Mouse (Mus musculus): ENCODE data around the gene Nts. TPM values are rescaled to one million over a fixed set of nuclear protein-coding genes. Genes with fewer than 3 reads are reported as not detected.
A peak's percentile ranks its signal among the peaks of the same experiment; 100 is the strongest.
"Not testable (repeated sequence)": the region's sequence is repeated elsewhere in the genome, so short reads cannot be mapped to it uniquely, and the experiment has no call there.

Nts gene
- total RNA-seq (2021): under 1 TPM; 0.42 to 0.55 TPM
- long read RNA-seq, experiment 1, partial matches to known transcripts: 0 of 1 reads
- long read RNA-seq, experiment 1, other reads (novel, unspliced or antisense): 1 of 1 reads
- long read RNA-seq, experiment 2: 0 reads

DNA sequence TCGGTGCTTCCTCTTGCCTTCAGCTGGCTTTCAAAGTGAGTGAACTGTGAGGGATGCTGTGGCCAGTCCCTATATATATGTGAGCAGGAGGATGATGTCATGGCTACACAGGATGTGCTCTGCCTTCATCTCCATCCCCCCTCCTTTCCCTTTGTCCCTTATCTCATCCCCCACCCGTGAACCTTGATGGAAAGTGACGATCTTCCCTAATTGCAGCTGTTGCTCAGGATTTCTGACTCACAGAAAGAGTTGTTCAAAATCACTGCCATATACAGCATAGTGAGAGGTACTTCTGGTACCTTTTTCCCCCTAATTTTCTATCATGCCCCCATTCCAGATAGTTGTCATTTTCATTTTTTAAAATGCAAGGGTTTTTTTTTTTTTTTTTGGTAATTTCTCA lies at the start of gene Nts:
Gene Nts, minus strand, starts transcription at position 101 of the 400 bp plus-strand sequence.
- DNase-seq: no peak

DNA sequence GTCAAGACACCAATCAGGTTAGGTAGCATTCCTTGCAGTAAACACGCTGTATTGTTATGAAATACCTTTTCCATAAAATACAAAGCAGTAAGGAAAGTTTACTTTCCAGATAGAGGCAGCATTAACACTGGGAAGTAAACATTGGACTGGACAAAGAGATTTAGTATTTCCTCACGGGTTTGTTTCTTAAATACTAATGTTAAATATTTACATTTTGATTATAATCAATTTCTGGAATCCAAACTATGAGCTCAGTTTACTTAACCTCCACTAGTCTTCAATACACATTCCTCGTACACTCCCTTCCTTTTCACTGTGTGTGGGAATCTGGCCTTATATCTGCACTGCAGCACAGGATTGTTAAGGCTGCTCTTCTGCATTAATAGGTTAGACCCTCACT lies 37.6 kb upstream of the Nts start:
- DNase-seq: no peak

- DNase-seq: no peak
Observed at GRCm38 (mm10) chr10:102514159-102514558, 23.9 kb upstream of the Nts start.

DNA sequence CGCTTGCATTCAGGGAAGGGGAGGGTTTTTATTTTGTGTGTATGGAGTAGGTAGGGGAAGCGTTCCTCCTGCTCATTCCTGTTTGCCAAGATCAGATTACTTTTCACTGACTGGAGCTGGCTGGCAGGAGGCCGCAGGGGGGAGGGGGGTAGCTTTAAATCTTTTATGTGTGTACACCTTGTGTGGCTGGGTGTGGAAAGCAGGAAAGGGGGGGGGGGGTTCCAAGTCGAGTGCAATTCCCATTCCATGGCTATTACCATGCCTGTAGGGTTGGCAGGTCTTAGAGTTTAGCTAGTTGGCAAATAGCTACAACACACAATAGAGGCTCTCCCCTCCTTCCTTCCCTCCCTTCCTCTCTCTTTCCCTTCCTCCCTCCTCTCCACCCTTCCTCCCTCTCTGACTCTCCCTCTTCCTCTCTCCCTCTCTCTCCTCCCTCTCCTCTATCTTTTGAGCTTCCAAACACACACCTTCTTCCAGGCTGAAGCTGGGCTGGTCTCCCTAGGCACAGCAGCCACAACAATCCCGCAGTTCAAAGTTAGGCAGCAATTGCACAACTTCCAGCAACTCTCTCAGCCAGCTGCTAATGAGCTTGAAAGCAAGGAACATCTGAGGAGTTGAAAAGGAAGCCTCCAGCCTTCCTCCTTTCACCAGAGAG lies 21.6 kb upstream of the Nts start, which contains the start of gene Rassf9:
Gene Rassf9, plus strand, starts transcription at position 416 of the 655 bp plus-strand sequence.
- DNase-seq: peak; percentile 26

GRCm38 (mm10) chr10:102511461-102511806 lies 21.1 kb upstream of the Nts start:
- DNase-seq: no peak

GRCm38 (mm10) chr10:102507386-102507785 lies 17.1 kb upstream of the Nts start:
- DNase-seq: no peak

GRCm38 (mm10) chr10:102498754-102499153 lies 8.5 kb upstream of the Nts start:
- DNase-seq: peak; percentile 37

DNA sequence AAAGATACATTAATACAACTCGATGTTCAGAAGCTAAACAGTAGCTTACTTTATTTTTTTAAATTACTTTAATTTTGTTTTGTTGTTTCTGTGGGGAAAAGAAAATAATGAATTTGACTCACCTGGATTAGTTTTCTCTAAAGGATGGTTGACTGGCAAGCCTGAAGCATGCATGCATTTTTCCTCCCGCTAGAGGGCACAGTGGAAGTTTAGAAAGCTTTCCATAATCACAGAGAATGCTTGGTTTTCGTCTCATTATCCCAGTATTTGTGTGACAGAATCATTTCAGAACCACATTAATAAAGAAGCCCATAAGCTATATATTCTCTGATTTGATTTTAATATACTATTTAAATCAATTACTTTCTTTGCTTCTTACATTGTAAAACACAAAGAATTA lies 1.5 kb upstream of the Nts start:
- DNase-seq: peak; percentile 63

GRCm38 (mm10) chr10:102469412-102469811 lies 20.9 kb downstream of the Nts start:
- no peak for DNase-seq

DNA sequence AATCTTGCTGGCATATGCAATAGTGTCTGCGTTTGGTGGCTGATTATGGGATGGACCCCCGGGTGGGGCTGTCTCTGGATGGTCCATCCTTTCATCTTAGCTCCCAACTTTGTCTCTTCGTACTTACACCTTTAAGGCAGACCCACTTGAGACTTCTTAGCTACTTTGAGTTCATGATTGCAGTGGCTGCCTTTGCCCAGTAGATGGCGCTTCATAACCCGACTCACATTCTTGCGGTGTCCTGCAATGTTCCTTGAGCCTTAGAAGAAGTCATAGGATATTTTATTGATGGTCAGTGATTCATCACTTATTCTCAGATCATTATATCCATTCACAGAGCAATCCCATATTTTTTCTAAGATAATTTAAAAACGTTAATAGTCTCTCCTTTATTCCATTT lies 38.5 kb downstream of the Nts start:
- DNase-seq: peak; percentile 45

- peak; percentile 67 for DNase-seq
Observed at GRCm38 (mm10) chr10:102449449-102449848, 40.8 kb downstream of the Nts start.

GRCm38 (mm10) chr10:102444912-102445556 lies 45.3 kb downstream of the Nts start:
- DNase-seq: no peak

DNA sequence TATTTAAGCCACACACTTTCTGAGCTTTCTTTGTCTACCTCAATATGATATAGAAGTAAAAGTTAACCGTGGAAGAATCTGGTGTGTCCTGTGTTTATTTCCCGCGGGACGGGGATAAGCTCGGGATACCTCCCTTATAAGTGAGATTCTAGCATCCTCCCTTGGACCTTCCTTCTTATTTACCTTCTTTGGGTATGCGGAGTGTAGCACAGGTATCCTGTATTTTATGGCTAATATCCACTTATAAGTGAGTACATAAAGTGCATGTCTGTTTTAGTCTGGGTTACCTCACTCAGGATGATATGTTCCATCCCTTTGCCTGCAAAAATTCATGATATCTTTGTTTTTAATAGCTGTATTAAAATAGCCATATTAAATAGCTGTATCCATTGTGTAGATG lies 54.8 kb downstream of the Nts start:
- not testable (repeated sequence) for DNase-seq

GRCm38 (mm10) chr10:102435048-102435447 lies 55.2 kb downstream of the Nts start:
- peak; percentile 57 for DNase-seq

Other genes with a start within 250 kb of the Nts start
- gene Rassf9, start 21.7 kb upstream of the Nts start, total RNA-seq (2021): 1 to 10 TPM; 8.1 to 9.7 TPM